Mouse (Mus musculus): ENCODE data around the gene Pigg. TPM values are rescaled to one million over a fixed set of nuclear protein-coding genes. Genes with fewer than 3 reads are reported as not detected.

The Pigg gene
- polyA plus RNA-seq, 1 experiment, result 5.0 TPM

DNA sequence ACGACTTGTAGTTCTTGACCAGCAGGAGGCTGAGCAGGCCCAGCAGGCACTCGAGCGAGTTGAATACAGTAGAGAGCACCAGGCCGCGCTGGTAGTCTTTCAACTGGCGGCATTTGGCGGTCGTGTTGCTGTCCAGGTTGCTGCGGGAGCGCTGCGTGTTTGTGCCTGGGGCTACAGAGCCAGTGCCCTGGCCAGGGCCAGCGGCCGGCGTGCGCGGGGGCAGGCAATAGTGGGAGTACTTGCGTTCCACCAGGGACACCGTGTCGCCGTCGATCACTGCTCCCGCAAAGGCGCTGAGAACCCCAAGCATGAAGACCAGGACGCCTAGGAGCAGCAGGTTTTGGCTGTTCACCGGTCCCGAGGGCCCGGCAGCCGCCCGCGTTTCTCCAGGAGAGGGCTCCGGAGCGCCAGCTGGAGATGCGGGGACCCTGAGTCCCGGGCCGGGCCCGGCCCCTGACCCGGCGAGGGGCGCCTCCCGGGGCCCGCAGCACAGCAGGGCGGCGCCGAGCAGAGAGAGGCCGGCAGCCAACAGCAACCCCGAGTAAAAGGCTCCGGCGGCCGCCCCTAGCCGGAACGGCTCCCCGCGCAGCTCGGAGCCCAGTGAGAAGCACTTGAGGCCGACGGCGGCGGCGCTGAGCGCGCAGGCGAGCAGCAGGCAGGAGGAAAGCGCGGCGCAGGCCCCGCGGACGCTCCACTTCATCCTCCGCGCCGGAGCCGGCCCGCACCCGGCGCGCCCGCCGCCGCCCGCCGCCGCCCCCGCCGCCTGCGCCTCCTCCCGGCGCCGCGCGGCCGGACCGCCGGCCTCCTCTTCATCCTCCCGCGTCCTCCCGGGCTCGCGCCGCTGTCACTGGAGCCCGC, 54.8 kb downstream of the Pigg start:
- H3K27ac ChIP-seq (ENCODE audit: control insufficient read depth, insufficient read depth, low read length), result no peak overlapping the region
- 0 out of 2 replicates have a peak, but pooled peaks cover 6% of the 10 kb centered on the region for H3K4me1 ChIP-seq (replicated peaks; ENCODE audit: control insufficient read depth, insufficient read depth, low read length)
- TF ChIP-seq POLR2A (IDR thresholded peaks at IDR 0.05; ENCODE audit: control insufficient read depth, extremely low read depth, insufficient read depth, low read length, poor library complexity), result no peak
- no peak for TF ChIP-seq CTCF (IDR thresholded peaks at IDR 0.05; ENCODE audit: borderline replicate concordance, control insufficient read depth, extremely low read depth, insufficient read depth, low read length, poor library complexity)
- no peak for DNase-seq
- no peak overlapping the region for H3K4me3 ChIP-seq (ENCODE audit: control insufficient read depth, insufficient read depth, low read length)
- H3K36me3 ChIP-seq (ENCODE audit: control insufficient read depth, insufficient read depth, low read length), result no peaks in the 10 kb centered on the region
- peaks cover 25% of the 10 kb centered on the region for H3K27me3 ChIP-seq (ENCODE audit: control insufficient read depth, insufficient read depth, low read length)
- WGBS, result 2% methylated on average over 86 of the region's 100 CpGs

DNA sequence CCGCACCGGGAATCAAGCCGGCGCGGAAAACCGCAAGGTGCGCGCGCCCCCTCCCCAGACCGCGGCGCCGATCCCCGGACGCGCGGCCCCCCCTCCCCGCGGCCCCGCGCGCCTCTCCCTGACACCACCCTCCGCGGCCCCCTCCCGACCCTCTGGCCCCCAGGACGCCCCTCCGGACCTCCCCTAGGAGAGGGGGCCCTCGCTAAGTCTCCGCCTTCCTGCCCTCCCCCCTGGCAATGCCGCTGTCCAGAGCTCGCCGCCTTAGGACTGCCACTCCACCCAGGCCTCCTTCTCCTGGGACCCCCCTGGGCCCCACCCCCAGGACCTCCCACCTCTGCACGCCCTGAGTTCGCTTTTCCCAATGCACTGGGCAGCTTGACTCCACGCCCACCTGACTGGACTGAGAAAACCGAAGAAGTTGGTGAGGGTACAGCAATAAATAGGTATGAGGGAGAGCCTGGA, 55.5 kb downstream of the Pigg start, which contains the start of gene Gm42517:
Gene Gm42517, minus strand, starts transcription at position 52 of the 462 bp plus-strand sequence.
- Histone ChIP-seq H3K4me3 (ENCODE audit: control insufficient read depth, insufficient read depth, low read length) (peak within 1 kb of the TSS; percentile 30), H3K27me3 (ENCODE audit: control insufficient read depth, insufficient read depth, low read length) (peaks cover 25% of the 10 kb centered on the region)
- WGBS, result 4% methylated on average over 33 of the region's 36 CpGs

DNA sequence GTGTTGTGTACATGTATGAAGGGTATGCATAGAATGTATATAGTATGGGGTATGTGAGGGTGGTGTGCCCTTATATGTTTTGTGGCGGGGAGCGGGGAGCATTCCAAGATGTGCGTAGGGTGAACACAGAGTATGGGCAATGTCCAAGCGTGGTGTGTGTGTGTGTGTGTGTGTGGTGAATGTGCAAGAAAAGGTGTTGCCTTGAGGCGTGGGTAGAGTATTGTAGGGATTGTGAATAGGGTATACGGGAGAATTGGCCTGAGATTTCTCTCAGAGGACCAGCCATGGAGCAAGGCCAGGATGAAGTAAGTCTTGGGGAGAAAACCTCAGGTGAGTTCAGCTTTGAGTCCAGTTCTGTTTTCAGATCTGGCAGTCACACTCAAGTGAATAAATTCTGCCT, 56.0 kb downstream of the Pigg start:
- H3K4me1 ChIP-seq (replicated peaks; ENCODE audit: control insufficient read depth, insufficient read depth, low read length), result 0 out of 2 replicates have a peak, but pooled peaks cover 6% of the 10 kb centered on the region

More for the DNA sequence above, 55.5 kb downstream of the Pigg start, which contains the start of gene Gm42517:
- no peaks in the 10 kb centered on the region for H3K36me3 ChIP-seq (ENCODE audit: control insufficient read depth, insufficient read depth, low read length)
- no peak within 1 kb of the TSS for H3K27ac ChIP-seq (ENCODE audit: control insufficient read depth, insufficient read depth, low read length)
- no peak for TF ChIP-seq POLR2A (IDR thresholded peaks at IDR 0.05; ENCODE audit: control insufficient read depth, extremely low read depth, insufficient read depth, low read length, poor library complexity)
- TF ChIP-seq CTCF (IDR thresholded peaks at IDR 0.05; ENCODE audit: borderline replicate concordance, control insufficient read depth, extremely low read depth, insufficient read depth, low read length, poor library complexity), result no peak
- no peak for DNase-seq
- H3K4me1 ChIP-seq (replicated peaks; ENCODE audit: control insufficient read depth, insufficient read depth, low read length), result 0 out of 2 replicates have a peak, but pooled peaks cover 6% of the 10 kb centered on the region

DNA sequence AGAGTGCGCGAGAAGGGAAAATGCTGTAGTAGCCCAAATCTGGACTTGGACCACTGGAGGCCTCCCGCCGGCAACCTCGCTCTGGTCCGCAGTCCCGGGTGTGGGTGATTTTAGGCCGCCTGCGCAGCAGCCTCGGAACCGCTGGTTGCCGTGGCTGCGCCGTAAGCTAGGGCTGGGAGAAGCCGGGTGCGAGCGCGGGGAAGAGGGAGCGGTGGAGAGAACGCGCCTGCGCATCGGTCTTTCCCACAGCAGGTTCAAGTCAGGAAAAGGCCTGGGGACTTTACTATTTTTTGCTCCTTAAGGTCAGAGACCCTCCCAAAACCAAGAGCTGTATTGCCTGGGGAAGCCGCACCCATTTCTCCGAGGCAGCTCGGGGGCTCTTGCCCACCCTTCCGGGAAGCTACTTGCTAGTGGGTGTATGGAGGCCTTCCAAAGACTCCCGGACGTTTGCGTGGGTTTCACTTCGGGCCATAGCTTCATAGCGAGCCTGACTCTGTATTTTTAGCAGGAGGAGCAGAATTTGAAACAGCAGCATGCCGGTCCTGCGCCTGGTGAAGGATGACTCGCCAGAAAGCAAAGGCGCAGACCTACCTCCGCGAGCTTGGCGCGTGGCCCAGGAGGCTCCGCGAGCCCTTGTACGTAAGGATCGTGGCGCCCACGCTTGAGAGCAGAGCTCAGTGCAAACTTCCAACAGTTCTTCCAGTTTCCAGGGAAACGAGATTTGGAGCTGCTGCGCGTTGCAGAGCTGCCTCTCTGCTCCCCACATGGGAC, 56.6 kb downstream of the Pigg start:
- TF ChIP-seq CTCF (IDR thresholded peaks at IDR 0.05; ENCODE audit: borderline replicate concordance, control insufficient read depth, extremely low read depth, insufficient read depth, low read length, poor library complexity), result no peak
- no peak for TF ChIP-seq POLR2A (IDR thresholded peaks at IDR 0.05; ENCODE audit: control insufficient read depth, extremely low read depth, insufficient read depth, low read length, poor library complexity)
- peaks cover 25% of the 10 kb centered on the region for H3K27me3 ChIP-seq (ENCODE audit: control insufficient read depth, insufficient read depth, low read length)
- no peak for DNase-seq
- H3K36me3 ChIP-seq (ENCODE audit: control insufficient read depth, insufficient read depth, low read length), result no peaks in the 10 kb centered on the region
- 0 out of 2 replicates have a peak, but pooled peaks cover 6% of the 10 kb centered on the region for H3K4me1 ChIP-seq (replicated peaks; ENCODE audit: control insufficient read depth, insufficient read depth, low read length)
- peak overlapping the region; percentile 30 for H3K4me3 ChIP-seq (ENCODE audit: control insufficient read depth, insufficient read depth, low read length)
- no peak overlapping the region for H3K27ac ChIP-seq (ENCODE audit: control insufficient read depth, insufficient read depth, low read length)
- WGBS, result 1% methylated on average over 49 of the region's 49 CpGs

More for the DNA sequence above, 56.0 kb downstream of the Pigg start:
- no peak for TF ChIP-seq CTCF (IDR thresholded peaks at IDR 0.05; ENCODE audit: borderline replicate concordance, control insufficient read depth, extremely low read depth, insufficient read depth, low read length, poor library complexity)
- no peak for TF ChIP-seq POLR2A (IDR thresholded peaks at IDR 0.05; ENCODE audit: control insufficient read depth, extremely low read depth, insufficient read depth, low read length, poor library complexity)
- no peak overlapping the region for H3K27ac ChIP-seq (ENCODE audit: control insufficient read depth, insufficient read depth, low read length)
- peaks cover 25% of the 10 kb centered on the region for H3K27me3 ChIP-seq (ENCODE audit: control insufficient read depth, insufficient read depth, low read length)
- DNase-seq, result no peak
- H3K4me3 ChIP-seq (ENCODE audit: control insufficient read depth, insufficient read depth, low read length), result peak overlapping the region; percentile 30; the same call in 1 of the 2 replicates
- no peaks in the 10 kb centered on the region for H3K36me3 ChIP-seq (ENCODE audit: control insufficient read depth, insufficient read depth, low read length)
- 18% methylated on average over 6 of the region's 6 CpGs for WGBS

DNA sequence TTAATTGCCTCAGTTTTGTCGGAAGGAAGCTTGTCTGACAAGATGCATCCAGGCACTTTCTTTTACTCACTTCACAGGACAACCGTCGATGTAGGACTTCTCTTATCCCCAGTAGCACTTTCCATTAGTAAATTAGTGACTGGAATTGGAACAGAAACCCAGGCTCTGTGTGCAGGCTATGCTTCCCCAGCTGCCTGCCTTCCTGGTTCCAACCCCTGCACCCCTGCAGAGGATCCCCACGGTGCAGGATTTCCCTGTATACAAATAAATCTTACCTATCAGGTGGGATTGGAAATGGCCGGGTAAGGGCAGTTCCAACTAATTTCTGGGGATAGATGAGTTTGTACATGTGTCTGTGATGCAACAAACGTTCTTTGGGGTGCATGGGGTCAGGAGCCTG, 57.6 kb downstream of the Pigg start:
- 14% methylated on average over 6 of the region's 6 CpGs for WGBS
- no peak overlapping the region for H3K4me3 ChIP-seq (ENCODE audit: control insufficient read depth, insufficient read depth, low read length)
- no peak for DNase-seq

DNA sequence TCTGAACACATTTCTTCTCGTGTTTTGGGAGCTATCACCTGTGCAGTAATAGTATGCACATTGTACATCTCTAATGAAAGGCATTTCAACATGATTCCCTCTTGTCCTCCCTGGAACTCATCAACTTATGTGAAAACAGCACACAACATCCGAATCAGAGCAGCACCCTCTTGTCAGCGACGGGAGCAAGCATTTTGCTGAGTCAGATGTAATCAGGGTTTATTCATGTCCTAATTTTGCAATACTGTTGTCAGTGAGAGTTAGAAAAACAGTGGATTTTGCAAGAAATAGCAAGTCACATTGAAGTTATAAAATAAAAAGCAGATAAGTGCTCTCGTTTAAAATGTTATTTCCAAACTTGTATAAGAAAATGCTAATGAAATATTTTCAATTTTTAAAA, 61.7 kb downstream of the Pigg start:
- no peak for TF ChIP-seq CTCF (IDR thresholded peaks at IDR 0.05; ENCODE audit: borderline replicate concordance, control insufficient read depth, extremely low read depth, insufficient read depth, low read length, poor library complexity)
- TF ChIP-seq POLR2A (IDR thresholded peaks at IDR 0.05; ENCODE audit: control insufficient read depth, extremely low read depth, insufficient read depth, low read length, poor library complexity), result no peak
- no peak overlapping the region for H3K27ac ChIP-seq (ENCODE audit: control insufficient read depth, insufficient read depth, low read length)
- H3K36me3 ChIP-seq (ENCODE audit: control insufficient read depth, insufficient read depth, low read length), result no peaks in the 10 kb centered on the region
- DNase-seq, result no peak
- 84% methylated on average over 5 of the region's 5 CpGs for WGBS
- peaks cover 6% of the 10 kb centered on the region; the same call in 1 of the 2 replicates for H3K27me3 ChIP-seq (ENCODE audit: control insufficient read depth, insufficient read depth, low read length)
- 0 out of 2 replicates have a peak, but pooled peaks cover 2% of the 10 kb centered on the region for H3K4me1 ChIP-seq (replicated peaks; ENCODE audit: control insufficient read depth, insufficient read depth, low read length)
- H3K4me3 ChIP-seq (ENCODE audit: control insufficient read depth, insufficient read depth, low read length), result no peak overlapping the region

More for the DNA sequence above, 57.6 kb downstream of the Pigg start:
- H3K27me3 ChIP-seq (ENCODE audit: control insufficient read depth, insufficient read depth, low read length), result peaks cover 25% of the 10 kb centered on the region
- TF ChIP-seq CTCF (IDR thresholded peaks at IDR 0.05; ENCODE audit: borderline replicate concordance, control insufficient read depth, extremely low read depth, insufficient read depth, low read length, poor library complexity), result no peak
- no peak for TF ChIP-seq POLR2A (IDR thresholded peaks at IDR 0.05; ENCODE audit: control insufficient read depth, extremely low read depth, insufficient read depth, low read length, poor library complexity)
- H3K4me1 ChIP-seq (replicated peaks; ENCODE audit: control insufficient read depth, insufficient read depth, low read length), result 0 out of 2 replicates have a peak, but pooled peaks cover 6% of the 10 kb centered on the region
- H3K36me3 ChIP-seq (ENCODE audit: control insufficient read depth, insufficient read depth, low read length), result no peaks in the 10 kb centered on the region
- H3K27ac ChIP-seq (ENCODE audit: control insufficient read depth, insufficient read depth, low read length), result no peak overlapping the region

Measured in thymus, adult 2 months (tissue).